Mouse (Mus musculus): ENCODE measurements at regions not wholly inside any gene's neighbourhood (a gene's known extent, or its start where the extent isn't known, plus 50 kb on each side); places are given as distances from the start of the nearest gene placed in this dataset.

GRCm38 (mm10) chr16:47754671-47755070, 528.9 kb upstream of the Dppa4 start:
- no peak for DNase-seq

GRCm38 (mm10) chr16:47758296-47758695, 525.2 kb upstream of the Dppa4 start:
- no peak for DNase-seq

GRCm38 (mm10) chr16:47765742-47766141, 517.8 kb upstream of the Dppa4 start:
- peak; percentile 30 for DNase-seq

- no peak for DNase-seq
Observed at GRCm38 (mm10) chr16:47788515-47788914, 495.0 kb upstream of the Dppa4 start.

DNA sequence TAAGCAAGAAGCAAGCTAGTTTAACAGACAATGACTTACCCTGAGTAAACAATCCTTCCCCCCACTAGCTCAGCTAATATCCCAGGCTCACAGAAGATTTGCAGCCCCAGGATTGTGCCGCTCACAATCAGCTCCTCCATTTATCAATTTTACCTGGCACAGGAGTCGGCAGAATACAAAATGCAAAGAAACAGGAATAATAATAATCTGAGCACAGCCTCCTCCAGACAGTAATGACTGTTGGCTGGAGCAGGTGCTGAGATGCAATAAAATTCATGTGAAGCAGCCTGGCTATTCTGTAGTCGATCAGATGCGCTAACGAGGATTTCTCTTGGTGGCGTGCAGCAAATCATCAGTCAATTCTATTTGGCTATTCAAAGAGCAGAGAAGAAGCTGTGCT, 492.9 kb upstream of the Dppa4 start:
- DNase-seq = no peak

DNA sequence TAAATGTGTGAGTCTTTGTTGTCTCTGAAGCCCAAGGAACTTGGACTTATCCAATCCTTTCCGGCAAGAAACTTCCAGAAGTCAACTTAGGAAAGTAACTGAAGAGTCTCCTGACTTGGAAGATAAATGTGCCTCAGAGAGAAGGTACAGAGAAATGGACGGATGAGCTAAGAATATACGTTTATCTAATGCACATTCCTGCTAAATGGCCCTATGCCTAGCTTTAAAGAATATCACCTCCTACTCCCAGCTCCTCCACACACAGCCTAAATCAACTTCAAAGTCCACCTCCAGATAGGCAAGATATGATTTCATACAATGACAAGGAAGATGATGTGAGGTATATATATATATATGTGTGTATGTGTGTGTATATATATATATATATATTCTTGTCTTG, 492.1 kb upstream of the Dppa4 start:
- DNase-seq = no peak

GRCm38 (mm10) chr16:47798838-47799237, 484.7 kb upstream of the Dppa4 start:
- no peak for DNase-seq

- DNase-seq = no peak
Observed at GRCm38 (mm10) chr16:47843169-47843568, 440.4 kb upstream of the Dppa4 start.

- DNase-seq = no peak
Observed at GRCm38 (mm10) chr16:47851631-47852030, 431.9 kb upstream of the Dppa4 start.

- DNase-seq = no peak
Observed at GRCm38 (mm10) chr16:47859840-47860239, 423.7 kb upstream of the Dppa4 start.

DNA sequence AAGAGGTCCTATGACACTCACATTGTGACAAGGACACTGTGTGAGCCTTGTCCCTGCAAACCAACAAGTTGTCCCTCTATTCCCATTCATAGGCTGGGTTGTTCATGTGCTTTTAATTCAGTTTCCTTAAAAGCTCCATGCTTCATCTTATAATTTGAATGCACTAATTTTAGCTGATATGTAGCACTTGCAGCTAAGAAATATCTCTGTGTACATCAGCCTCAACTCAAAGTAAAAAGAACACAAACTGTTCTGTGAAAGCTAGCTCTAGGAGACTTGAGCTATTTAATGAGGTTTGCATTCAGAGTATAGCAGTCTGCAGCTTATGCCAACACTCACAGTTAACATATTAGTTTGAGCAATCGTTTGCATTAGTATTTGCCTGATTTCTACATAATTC, 408.3 kb upstream of the Dppa4 start:
- DNase-seq = no peak

DNA sequence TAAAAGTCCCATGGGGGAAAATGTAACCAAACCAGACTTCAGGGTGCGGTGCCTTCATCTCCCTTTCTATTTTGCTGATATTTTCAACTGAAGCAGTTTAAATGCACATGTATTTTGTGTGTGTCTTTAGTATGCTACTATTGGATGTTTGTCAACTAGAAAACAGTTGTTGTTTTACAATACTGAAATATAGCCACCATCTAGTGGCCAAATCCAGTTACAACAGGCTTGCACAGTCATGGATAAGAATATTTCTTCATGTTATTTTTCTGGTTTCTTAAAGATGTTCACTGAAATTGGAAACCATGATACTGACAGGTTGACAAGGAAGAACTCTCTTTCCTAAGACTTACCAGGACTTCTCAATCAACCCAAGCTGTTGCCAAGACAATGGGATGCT, 400.1 kb upstream of the Dppa4 start:
- DNase-seq = peak; percentile 1

DNA sequence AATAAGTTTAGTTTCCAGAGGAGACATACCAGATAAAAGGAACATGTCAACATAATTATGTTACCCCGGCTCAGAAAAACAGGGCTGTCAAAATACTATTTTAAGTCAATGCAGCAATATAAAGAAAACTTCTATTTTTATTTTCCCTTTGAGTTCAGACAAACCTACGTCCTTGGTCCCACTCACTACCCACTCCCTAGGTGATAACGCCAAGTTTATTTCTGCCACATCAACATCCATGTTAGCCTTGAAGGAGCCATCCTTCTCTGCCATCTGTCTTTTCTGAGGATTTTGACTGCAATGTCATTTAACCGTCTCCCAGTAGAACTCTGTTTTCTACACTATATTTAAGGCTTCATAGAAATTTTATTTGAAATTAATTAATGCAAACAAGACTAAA, 396.5 kb upstream of the Dppa4 start:
- no peak for DNase-seq

DNA sequence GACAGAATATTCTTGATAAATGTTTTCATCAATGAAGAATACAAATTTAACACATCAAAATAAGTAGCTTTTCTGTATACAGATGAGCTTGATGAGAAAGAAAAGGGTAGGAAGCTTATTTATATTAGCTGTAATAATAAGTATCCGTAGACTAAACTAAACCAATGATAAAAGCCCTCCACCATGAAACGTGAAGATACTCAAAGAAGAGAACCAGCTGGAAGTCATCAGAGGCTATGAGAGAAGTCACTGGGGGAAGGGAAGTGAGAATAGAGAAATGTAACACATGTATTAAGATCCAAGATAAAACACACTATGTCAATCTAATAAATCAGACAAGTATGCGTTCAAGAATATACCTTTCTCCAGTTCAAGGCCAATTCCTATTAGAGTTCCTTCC, 382.7 kb upstream of the Dppa4 start:
- no peak for DNase-seq

- DNase-seq = no peak
Observed at GRCm38 (mm10) chr16:47938000-47938399, 345.5 kb upstream of the Dppa4 start.

Data from kidney, adult 9 months (tissue).